Mouse (Mus musculus): ENCODE measurements around the gene Trim14. TPM values are rescaled to one million over a fixed set of nuclear protein-coding genes. Genes with fewer than 3 reads are reported as not detected.

Trim14 gene
- polyA plus RNA-seq, 1 experiment from 2014 or later = 1.2 TPM

- H3K36me3 ChIP-seq = peaks cover 10% of the 10 kb centered on the region; the same call in 1 of the 2 replicates
- H3K4me2 ChIP-seq (replicated peaks) = peak overlapping the region; percentile 83
- no peaks in the 10 kb centered on the region for H3K9me3 ChIP-seq
- H3K4me1 ChIP-seq = peaks cover 52% of the 10 kb centered on the region
- peak overlapping the region; percentile 99 for H3K9ac ChIP-seq
- WGBS = 28% methylated on average over 13 of the region's 13 CpGs
- peak overlapping the region; percentile 90 for H3K4me3 ChIP-seq
- peak overlapping the region; percentile 99 for H3K27ac ChIP-seq
- no peaks in the 10 kb centered on the region for H3K27me3 ChIP-seq
- ATAC-seq (ENCODE audit: low FRiP score, low read depth) = no peak
Observed at GRCm38 (mm10) chr4:46452855-46453719, 82.9 kb downstream of the Trim14 start.

GRCm38 (mm10) chr4:46452481-46452850 is 83.5 kb downstream of the Trim14 start:
- Histone ChIP-seq H3K4me1 (peaks cover 52% of the 10 kb centered on the region), H3K27me3 (no peaks in the 10 kb centered on the region), H3K36me3 (peaks cover 4% of the 10 kb centered on the region; the same call in 1 of the 2 replicates), H3K27ac (peak overlapping the region; percentile 99), H3K9me3 (no peaks in the 10 kb centered on the region), H3K9ac (peak overlapping the region; percentile 99), H3K4me3 (peak overlapping the region; percentile 90), H3K4me2 (replicated peaks) (peak overlapping the region; percentile 83)
- ATAC-seq (ENCODE audit: low FRiP score, low read depth) = no peak
- WGBS = under 1% methylated on average over 19 of the region's 19 CpGs

- peak overlapping the region; percentile 83 for H3K4me2 ChIP-seq (replicated peaks)
- peak; percentile 13 for ATAC-seq (ENCODE audit: low FRiP score, low read depth)
- H3K9ac ChIP-seq = peak overlapping the region; percentile 99
- H3K4me1 ChIP-seq = peaks cover 48% of the 10 kb centered on the region
- H3K27me3 ChIP-seq = no peaks in the 10 kb centered on the region
- peak overlapping the region; percentile 90 for H3K4me3 ChIP-seq
- peak overlapping the region; percentile 99 for H3K27ac ChIP-seq
- no peaks in the 10 kb centered on the region for H3K9me3 ChIP-seq
- WGBS = 1% methylated on average over 84 of the region's 111 CpGs
- H3K36me3 ChIP-seq = peaks cover 4% of the 10 kb centered on the region; the same call in 1 of the 2 replicates
Observed at GRCm38 (mm10) chr4:46451758-46452480, 84.0 kb downstream of the Trim14 start.

GRCm38 (mm10) chr4:46451240-46451757 is 84.6 kb downstream of the Trim14 start:
- Histone ChIP-seq H3K9me3 (no peaks in the 10 kb centered on the region), H3K4me1 (peaks cover 41% of the 10 kb centered on the region), H3K4me2 (replicated peaks) (peak overlapping the region; percentile 83), H3K4me3 (peak overlapping the region; percentile 90), H3K27me3 (no peaks in the 10 kb centered on the region), H3K9ac (peak overlapping the region; percentile 99), H3K27ac (peak overlapping the region; percentile 99), H3K36me3 (no peaks in the 10 kb centered on the region)
- peak; percentile 13 for ATAC-seq (ENCODE audit: low FRiP score, low read depth)
- under 1% methylated on average over 42 of the region's 70 CpGs for WGBS

GRCm38 (mm10) chr4:46450519-46451131 is 85.3 kb downstream of the Trim14 start, which contains the start of gene Anp32b:
Anp32b (plus strand) TSS chr4:46450902.
- WGBS = 0% methylated on average over 59 of the region's 66 CpGs
- H3K4me3 ChIP-seq = peak within 1 kb of the TSS; percentile 90
- no peaks in the 10 kb centered on the region for H3K27me3 ChIP-seq
- peak; percentile 95 for ATAC-seq (ENCODE audit: low FRiP score, low read depth)
- H3K9ac ChIP-seq = peak within 1 kb of the TSS; percentile 99
- peak within 1 kb of the TSS; percentile 83 for H3K4me2 ChIP-seq (replicated peaks)
- H3K4me1 ChIP-seq = peaks cover 35% of the 10 kb centered on the region
- peak within 1 kb of the TSS; percentile 99 for H3K27ac ChIP-seq
- H3K36me3 ChIP-seq = no peaks in the 10 kb centered on the region
- H3K9me3 ChIP-seq = no peaks in the 10 kb centered on the region

GRCm38 (mm10) chr4:46450020-46450518 is 85.9 kb downstream of the Trim14 start:
- Histone ChIP-seq H3K27me3 (no peaks in the 10 kb centered on the region), H3K27ac (peak overlapping the region; percentile 99), H3K4me2 (replicated peaks) (peak overlapping the region; percentile 83), H3K4me3 (peak overlapping the region; percentile 90), H3K9ac (peak overlapping the region; percentile 99), H3K9me3 (no peaks in the 10 kb centered on the region), H3K36me3 (no peaks in the 10 kb centered on the region), H3K4me1 (peaks cover 29% of the 10 kb centered on the region)
- ATAC-seq (ENCODE audit: low FRiP score, low read depth) = no peak
- 20% methylated on average over 7 of the region's 7 CpGs for WGBS

- H3K4me3 ChIP-seq = no peak overlapping the region
- H3K9me3 ChIP-seq = no peaks in the 10 kb centered on the region
- H3K36me3 ChIP-seq = no peaks in the 10 kb centered on the region
- H3K4me2 ChIP-seq (replicated peaks) = no peak overlapping the region
- H3K9ac ChIP-seq = no peak overlapping the region
- H3K4me1 ChIP-seq = peaks cover 17% of the 10 kb centered on the region
- H3K27me3 ChIP-seq = no peaks in the 10 kb centered on the region
- no peak for ATAC-seq (ENCODE audit: low FRiP score, low read depth)
- 60% methylated on average over 6 of the region's 6 CpGs for WGBS
- no peak overlapping the region for H3K27ac ChIP-seq
Observed at GRCm38 (mm10) chr4:46448886-46449285, 87.1 kb downstream of the Trim14 start.

- Histone ChIP-seq H3K9ac (no peak overlapping the region), H3K27me3 (no peaks in the 10 kb centered on the region), H3K9me3 (no peaks in the 10 kb centered on the region), H3K4me2 (replicated peaks) (no peak overlapping the region), H3K4me1 (0 out of 2 replicates have a peak, but pooled peaks cover 6% of the 10 kb centered on the region), H3K27ac (0 out of 2 replicates have a peak overlapping the region, but pooled peaks have one; percentile 10), H3K4me3 (no peak overlapping the region), H3K36me3 (no peaks in the 10 kb centered on the region)
- no peak for ATAC-seq (ENCODE audit: low FRiP score, low read depth)
- 44% methylated on average over 1 of the region's 1 CpGs for WGBS
Observed at GRCm38 (mm10) chr4:46447461-46447860, 88.5 kb downstream of the Trim14 start.

- Histone ChIP-seq H3K9ac (no peak overlapping the region), H3K27ac (no peak overlapping the region), H3K27me3 (no peaks in the 10 kb centered on the region), H3K4me2 (replicated peaks) (no peak overlapping the region), H3K36me3 (no peaks in the 10 kb centered on the region), H3K9me3 (no peaks in the 10 kb centered on the region), H3K4me1 (0 out of 2 replicates have a peak, but pooled peaks cover 10% of the 10 kb centered on the region), H3K4me3 (no peak overlapping the region)
- WGBS = 51% methylated on average over 9 of the region's 9 CpGs
- no peak for ATAC-seq (ENCODE audit: low FRiP score, low read depth)
Observed at GRCm38 (mm10) chr4:46445237-46445945, 90.5 kb downstream of the Trim14 start.
